Mouse (Mus musculus) CH12F3 (cell line): Measurements from ENCODE around the gene Uck1.

Experiments
- in situ Hi-C: fragments of 300-500 bp; cut with MboI; formaldehyde crosslinking; loops from 2 replicates; pipeline ENCODE4 v1.14.3; 2020; ENCODE audit warnings: low sequenced_read_pairs

Gene Uck1

GRCm38 (mm10) chr2:32260635-32261034 lies 676 bp upstream of the Uck1 start:
- in situ Hi-C loops = no loop called here

GRCm38 (mm10) chr2:32258887-32259533 lies 949 bp downstream of the Uck1 start:
- in situ Hi-C loops = no loop called here

- in situ Hi-C loops = no loop called here
Measured at GRCm38 (mm10) chr2:32256273-32256672, 3.7 kb downstream of the Uck1 start.

- in situ Hi-C loops = no loop called here
Measured at GRCm38 (mm10) chr2:32254563-32254962, 5.4 kb downstream of the Uck1 start.

- in situ Hi-C loops = no loop called here
Measured at GRCm38 (mm10) chr2:32253352-32253751, 6.6 kb downstream of the Uck1 start.

GRCm38 (mm10) chr2:32252658-32253057 lies 7.3 kb downstream of the Uck1 start:
- in situ Hi-C loops = no loop called here

GRCm38 (mm10) chr2:32251791-32252527 lies 8.0 kb downstream of the Uck1 start:
- in situ Hi-C loops = no loop called here

GRCm38 (mm10) chr2:32248377-32249361 lies 11.3 kb downstream of the Uck1 start:
- in situ Hi-C loops = no loop called here

- in situ Hi-C loops = no loop called here
Measured at GRCm38 (mm10) chr2:32246741-32247140, 13.2 kb downstream of the Uck1 start.

GRCm38 (mm10) chr2:32242986-32243385 lies 17.0 kb downstream of the Uck1 start:
- in situ Hi-C loops = no loop called here

GRCm38 (mm10) chr2:32240591-32240990 lies 19.4 kb downstream of the Uck1 start:
- in situ Hi-C loops = no loop called here

- in situ Hi-C loops = no loop called here
Measured at GRCm38 (mm10) chr2:32238708-32239435, 21.1 kb downstream of the Uck1 start.

- in situ Hi-C loops = no loop called here
Measured at GRCm38 (mm10) chr2:32237571-32237970, 22.4 kb downstream of the Uck1 start.

- in situ Hi-C loops = no loop called here
Measured at GRCm38 (mm10) chr2:32236760-32237487, 23.0 kb downstream of the Uck1 start.

GRCm38 (mm10) chr2:32235886-32236759 lies 23.8 kb downstream of the Uck1 start, which contains the start of gene Pomt1:
Gene Pomt1 (plus strand): TSS chr2:32236590.
- in situ Hi-C loops = no loop called here

- in situ Hi-C loops = no loop called here
Measured at GRCm38 (mm10) chr2:32235433-32235832, 24.5 kb downstream of the Uck1 start.

GRCm38 (mm10) chr2:32222057-32222456 lies 37.9 kb downstream of the Uck1 start:
- in situ Hi-C loops = no loop called here

GRCm38 (mm10) chr2:32221577-32221976 lies 38.4 kb downstream of the Uck1 start:
- in situ Hi-C loops = no loop called here

GRCm38 (mm10) chr2:32220969-32221368 lies 39.0 kb downstream of the Uck1 start:
- in situ Hi-C loops = no loop called here
